2 mouse cellular contexts compared by ENCODE assay signal in the genomic region with DNA sequence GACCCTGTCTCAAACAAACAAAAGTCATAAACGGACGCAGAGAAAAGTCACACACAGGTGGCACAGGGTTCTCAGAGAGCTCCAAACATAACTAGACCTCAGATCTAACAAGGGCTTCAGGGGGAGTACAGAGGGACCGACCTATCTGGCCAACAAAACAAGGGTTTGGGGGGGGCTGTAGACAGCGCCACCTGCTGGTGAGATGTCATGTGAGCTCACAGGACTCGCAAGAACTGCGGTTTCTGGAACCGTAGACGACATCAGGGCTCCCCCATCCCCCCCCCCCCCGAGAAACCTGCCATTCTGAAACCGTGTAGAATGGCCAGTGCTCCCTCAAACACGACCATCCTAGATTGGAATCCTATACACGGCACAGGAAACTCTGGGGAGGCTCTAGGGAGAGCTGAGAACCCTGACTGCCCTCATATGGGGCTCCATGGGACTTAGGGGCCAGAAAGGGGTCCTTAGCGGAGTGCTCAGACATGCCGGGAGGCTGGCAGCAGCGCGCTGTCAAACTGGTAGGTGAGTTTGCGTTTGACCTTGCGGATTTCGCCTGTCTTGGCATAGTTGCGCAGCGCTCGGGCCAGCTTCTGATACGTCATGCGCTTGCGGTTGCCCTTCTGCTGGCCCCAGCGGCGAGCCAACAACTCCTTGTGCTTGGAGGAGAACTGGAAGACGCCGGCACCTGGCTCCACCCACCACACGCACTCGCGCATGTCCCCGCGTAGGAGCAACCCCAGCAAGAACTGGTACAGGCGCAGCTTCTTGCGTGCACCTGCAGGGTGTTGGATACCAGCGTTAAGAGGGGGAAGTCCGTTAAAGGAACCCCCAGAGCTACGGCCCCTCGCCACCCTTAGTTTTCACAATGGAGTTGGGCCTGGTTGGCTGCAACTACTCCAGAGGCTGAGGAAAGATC.
TF ChIP-seq lines count a peak whose summit lies in the region.

No protein-coding gene starts in this region.

TF ChIP-seq in CH12.LX, 34 proteins besides CTCF, POLR2A, EP300 and RAD21 (continued from another document):
- TF ChIP-seq KAT2A (IDR thresholded peaks at IDR 0.05; ENCODE audit: insufficient replicate concordance, low read length) = no peak
- TF ChIP-seq SIN3A (IDR thresholded peaks at IDR 0.05; ENCODE audit: low read length) = peak; percentile 67; the same call in 1 of the 2 replicates
- TF ChIP-seq ETS1 (conservative IDR thresholded peaks at IDR 0.05; ENCODE audit: low read depth, low read length) = 0 out of 2 replicates have a peak, but pooled peaks have one; percentile 46
- peak; percentile 34; the same call in 1 of the 2 replicates for TF ChIP-seq SMC3 (IDR thresholded peaks at IDR 0.05; ENCODE audit: low read depth, low read length)
- peak; percentile 64; the same call in 1 of the 2 replicates for TF ChIP-seq UBTF (IDR thresholded peaks at IDR 0.05; ENCODE audit: low read depth, low read length)
- TF ChIP-seq CHD2 (IDR thresholded peaks at IDR 0.05; ENCODE audit: low read length) = 0 out of 2 replicates have a peak, but pooled peaks have one; percentile 43
- no peak for TF ChIP-seq JUN (IDR thresholded peaks at IDR 0.05; ENCODE audit: insufficient read depth, low read depth, low read length)
- peak; percentile 50; the same call in 1 of the 2 replicates for TF ChIP-seq BHLHE40 (IDR thresholded peaks at IDR 0.05; ENCODE audit: low read depth, low read length)
- no peak for TF ChIP-seq NELFE (IDR thresholded peaks at IDR 0.05; ENCODE audit: low read depth, low read length)
- no peak for TF ChIP-seq ZC3H11A (IDR thresholded peaks at IDR 0.05; ENCODE audit: low read depth, low read length)
- TF ChIP-seq POLR2AphosphoS2 (IDR thresholded peaks at IDR 0.05; ENCODE audit: low read depth, low read length) = no peak
- TF ChIP-seq NRF1 (IDR thresholded peaks at IDR 0.05; ENCODE audit: low read depth, low read length) = peak; percentile 83
- TF ChIP-seq CHD1 (IDR thresholded peaks at IDR 0.05; ENCODE audit: low read depth, low read length) = peak; percentile 13; the same call in 1 of the 2 replicates
- TF ChIP-seq MXI1 (IDR thresholded peaks at IDR 0.05; ENCODE audit: low read depth, low read length) = peak; percentile 72; the same call in 1 of the 2 replicates
- 0 out of 2 replicates have a peak, but pooled peaks have one; percentile 15 for TF ChIP-seq IRF4 (IDR thresholded peaks at IDR 0.05; ENCODE audit: low read depth, low read length)
- TF ChIP-seq MAX (IDR thresholded peaks at IDR 0.05; ENCODE audit: low read length) = peak; percentile 34; the same call in 1 of the 2 replicates
- TF ChIP-seq JUND (conservative IDR thresholded peaks at IDR 0.05; ENCODE audit: low read depth, low read length) = no peak
- TF ChIP-seq MYC (IDR thresholded peaks at IDR 0.05; ENCODE audit: low read depth, low read length) = 0 out of 2 replicates have a peak, but pooled peaks have one; percentile 33
- TF ChIP-seq ZKSCAN1 (IDR thresholded peaks at IDR 0.05; ENCODE audit: borderline replicate concordance, low read depth, low read length) = no peak
- TF ChIP-seq MAZ (IDR thresholded peaks at IDR 0.05; ENCODE audit: low read depth, low read length) = peak; percentile 70; the same call in 1 of the 2 replicates

TF ChIP-seq in myocyte, 11 proteins besides CTCF, POLR2A, EP300 and RAD21 (continued from another document):
- TF ChIP-seq TCF12 (IDR thresholded peaks at IDR 0.05; ENCODE audit: insufficient read depth, poor library complexity, severe bottlenecking) (no peak), SRF (IDR thresholded peaks at IDR 0.05; ENCODE audit: control insufficient read depth, insufficient read length, low read depth) (no peak), MYOD1 (IDR thresholded peaks at IDR 0.05; ENCODE audit: control insufficient read depth in 1 of 3, insufficient read length in 2 of 3, low read depth in 2 of 3) (no peak), TCF3 (IDR thresholded peaks at IDR 0.05; ENCODE audit: insufficient read length, low read depth) (no peak), POLR2AphosphoS2 (IDR thresholded peaks at IDR 0.05; ENCODE audit: insufficient read length, low read depth) (no peak), REST (IDR thresholded peaks at IDR 0.05; ENCODE audit: insufficient read depth, insufficient read length) (no peak), USF1 (IDR thresholded peaks at IDR 0.05; ENCODE audit: low read depth) (no peak), E2F4 (IDR thresholded peaks at IDR 0.05; ENCODE audit: insufficient read depth) (no peak), MYOG (IDR thresholded peaks at IDR 0.05; ENCODE audit: control insufficient read depth in 1 of 3, insufficient read depth in 1 of 3, insufficient read length in 2 of 3, low read depth in 2 of 3) (no peak)
